Mouse (Mus musculus) cerebellum, adult 9-10 months (tissue): ENCODE results near the gene Tmem88b.
"Not testable (repeated sequence)": the region's sequence is repeated elsewhere in the genome, so short reads cannot be mapped to it uniquely, and the experiment has no call there.

Experiments used
- DNase-seq: peaks from one replicate; pipeline ENCODE4 v3.0.0; 2022

Gene Tmem88b

DNA sequence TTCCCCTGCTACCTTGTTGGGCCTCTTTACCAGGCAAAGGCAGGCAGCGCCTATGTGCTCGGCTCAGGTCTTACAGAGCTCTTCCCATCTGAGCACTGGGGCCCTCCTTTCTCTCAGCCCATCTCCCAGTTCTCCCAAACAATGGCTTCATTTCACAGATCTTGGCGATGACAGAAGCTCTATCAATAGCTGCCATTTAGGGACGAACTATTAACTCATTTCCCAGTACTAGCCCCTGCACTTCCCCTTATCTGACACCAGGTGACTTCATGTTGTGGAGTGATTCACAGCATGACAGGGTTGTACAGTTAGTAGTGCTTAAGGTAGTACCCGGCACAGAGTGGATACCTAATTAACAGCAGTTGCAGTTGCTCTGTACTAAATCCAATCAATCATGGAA lies at the start of gene Tmem88b:
Gene Tmem88b (minus strand): TSS at position 56 of the 400 bp plus-strand sequence.
- no peak for DNase-seq

- DNase-seq: peak; percentile 77
These were observed 48.2 kb upstream of the Tmem88b start for GRCm38 (mm10) chr4:155833836-155834235.

GRCm38 (mm10) chr4:155833234-155833633 lies 47.6 kb upstream of the Tmem88b start:
- DNase-seq: no peak

DNA sequence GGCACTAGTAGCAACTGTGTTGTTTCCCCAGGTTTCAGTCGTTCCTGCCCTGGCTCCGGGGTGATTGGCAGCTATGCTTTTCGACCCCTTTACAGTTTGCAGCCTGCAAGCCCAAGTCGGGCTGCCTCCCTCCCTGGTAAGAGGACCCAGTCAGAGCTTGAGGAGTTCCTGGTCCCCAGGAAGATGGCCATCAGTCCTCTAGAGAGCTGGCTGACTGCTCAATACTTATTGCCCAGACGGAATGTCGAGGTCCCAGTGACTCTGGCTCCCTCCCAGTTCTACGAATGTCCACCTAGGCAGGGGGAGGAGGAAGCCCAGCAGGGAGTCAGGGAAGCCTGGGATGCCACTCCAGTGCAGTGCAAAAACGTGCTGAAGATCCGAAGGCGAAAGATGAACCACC lies 46.6 kb upstream of the Tmem88b start:
- no peak for DNase-seq

DNA sequence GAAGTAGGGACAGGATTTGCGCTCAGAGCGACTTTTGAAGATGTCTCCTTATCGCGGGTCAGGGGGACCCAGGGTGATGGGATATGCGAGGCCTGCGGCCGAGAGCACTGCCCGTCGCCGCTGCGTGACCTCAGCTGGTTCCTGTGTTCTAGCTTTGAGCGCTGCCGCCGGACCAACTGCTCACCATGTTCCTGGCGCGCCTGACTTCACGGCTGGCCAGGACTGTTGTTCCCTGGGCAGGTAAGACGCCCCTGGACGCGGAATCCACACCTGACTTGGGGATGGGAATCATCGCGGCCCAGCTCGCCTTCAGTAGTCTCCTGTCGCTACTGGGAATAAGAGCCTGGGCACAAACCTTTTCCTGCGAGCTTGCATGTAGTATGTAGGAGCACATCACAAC lies 46.2 kb upstream of the Tmem88b start:
- DNase-seq: no peak

DNA sequence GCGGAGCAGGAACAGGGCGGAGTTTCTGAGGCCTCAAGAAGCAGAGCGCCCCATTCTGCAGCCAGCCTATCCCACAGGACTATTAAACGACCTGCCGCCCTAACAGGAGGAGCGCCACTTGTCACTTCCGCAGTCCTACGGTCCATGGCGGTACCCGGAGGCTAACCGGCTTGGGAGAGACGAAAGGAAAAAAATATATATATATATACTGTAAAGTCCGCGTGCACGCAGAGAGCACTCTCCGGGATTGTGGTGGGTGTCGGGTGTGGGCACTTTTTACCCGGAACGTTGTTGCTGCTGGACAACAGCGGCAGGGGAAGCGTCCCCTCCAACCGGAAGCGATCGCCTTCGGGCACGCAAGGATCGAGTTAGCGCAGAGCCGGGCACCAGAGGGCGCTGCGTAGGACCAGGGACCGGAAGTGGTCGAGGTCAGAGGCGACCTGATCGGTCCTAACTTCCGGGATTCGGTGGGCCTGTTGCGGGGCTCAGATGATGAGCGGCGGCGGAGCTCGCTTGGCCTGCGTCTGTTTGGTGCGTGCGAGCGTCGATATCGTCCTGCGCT lies 45.6 kb upstream of the Tmem88b start, which contains the start of gene Aurkaip1:
Gene Aurkaip1 (plus strand): TSS at position 68 of the 562 bp plus-strand sequence.
- peak; percentile 95 for DNase-seq

GRCm38 (mm10) chr4:155830596-155830995 lies 44.9 kb upstream of the Tmem88b start:
- no peak for DNase-seq

DNA sequence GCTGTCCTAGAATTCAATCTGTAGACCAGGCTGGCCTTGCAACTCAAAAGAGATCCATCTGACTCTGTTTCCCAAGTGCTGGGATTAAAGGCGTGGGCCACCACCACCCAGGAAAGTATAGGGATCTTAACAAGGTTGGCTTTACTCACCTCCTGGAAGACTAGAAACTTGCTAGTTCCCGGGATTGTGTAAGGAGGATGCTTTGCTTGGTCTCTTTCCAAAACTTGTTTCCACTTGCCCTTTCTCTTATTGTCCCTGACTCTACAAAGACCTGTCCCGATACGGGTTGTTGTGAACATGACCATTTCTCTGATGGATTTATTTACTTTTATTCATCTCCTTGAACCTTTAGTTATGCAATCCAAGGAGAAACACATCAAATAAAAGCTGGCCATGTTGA lies 44.2 kb upstream of the Tmem88b start:
- no peak for DNase-seq

DNA sequence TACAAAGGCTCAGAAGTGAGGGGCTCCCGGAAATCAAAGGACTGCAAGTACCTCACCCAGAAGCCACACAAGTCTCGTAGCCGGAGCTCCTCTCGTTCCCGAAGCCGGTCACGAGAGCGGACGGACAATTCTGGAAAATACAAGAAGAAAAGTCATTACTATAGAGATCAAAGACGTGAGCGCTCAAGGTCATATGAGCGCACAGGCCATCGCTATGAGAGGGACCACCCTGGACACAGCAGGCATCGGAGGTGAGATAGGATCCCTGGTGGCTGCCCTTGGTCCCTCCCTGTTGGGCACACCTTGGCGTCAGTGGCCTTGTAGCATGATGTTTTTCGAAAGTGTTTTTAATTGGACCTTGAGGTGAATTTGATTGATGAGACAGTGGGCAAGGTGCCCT lies 37.8 kb upstream of the Tmem88b start:
- no peak for DNase-seq

DNA sequence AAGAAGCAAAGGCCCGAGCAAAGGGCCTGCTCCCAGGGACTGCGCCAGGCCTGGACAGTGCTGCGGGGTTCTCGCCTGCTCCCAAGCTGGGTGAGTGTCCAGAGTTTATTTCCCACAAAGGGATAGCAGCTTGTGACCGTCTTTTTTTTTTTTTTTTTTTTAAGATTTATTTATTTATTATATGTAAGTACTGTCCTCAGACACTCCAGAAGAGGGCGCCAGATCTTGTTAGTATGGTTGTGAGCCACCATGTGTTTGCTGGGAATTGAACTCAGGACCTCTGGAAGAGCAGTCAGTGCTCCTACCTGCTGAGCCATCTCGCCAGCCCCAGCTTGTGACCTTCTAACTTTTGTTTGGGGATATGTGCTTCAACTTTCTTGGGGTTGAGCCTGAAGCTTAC lies 35.4 kb upstream of the Tmem88b start:
- no peak for DNase-seq

GRCm38 (mm10) chr4:155817533-155817932 lies 31.9 kb upstream of the Tmem88b start:
- DNase-seq: no peak

DNA sequence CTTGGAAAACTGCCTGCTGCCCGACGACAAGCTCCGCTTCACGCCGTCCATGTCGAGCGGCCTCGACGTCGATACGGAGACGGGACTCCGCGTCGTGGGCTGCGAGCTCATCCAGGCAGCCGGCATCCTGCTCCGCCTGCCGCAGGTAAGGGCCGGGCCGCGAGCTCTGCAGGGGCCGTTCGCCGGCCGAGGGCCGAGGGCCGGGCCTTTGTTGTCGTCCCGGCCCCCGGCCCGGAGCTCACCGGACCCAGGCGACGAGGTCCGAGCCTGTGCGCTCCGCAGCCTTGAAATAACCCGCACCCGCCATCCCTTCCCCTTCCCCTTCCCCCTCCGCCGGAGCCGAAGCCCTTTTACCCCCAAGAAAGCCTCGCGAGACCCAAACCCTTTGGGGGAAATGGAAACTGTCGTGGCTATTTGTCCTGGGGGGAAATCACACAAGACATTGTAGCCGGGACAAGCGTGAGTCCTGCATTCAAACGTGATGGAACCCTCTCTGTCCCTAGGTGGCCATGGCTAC lies 27.0 kb upstream of the Tmem88b start:
- DNase-seq: no peak

- peak; percentile 90 for DNase-seq
These were observed 26.4 kb upstream of the Tmem88b start, which contains the start of gene Ccnl2 for GRCm38 (mm10) chr4:155811929-155812664. Gene Ccnl2 (plus strand): TSS chr4:155812489.

DNA sequence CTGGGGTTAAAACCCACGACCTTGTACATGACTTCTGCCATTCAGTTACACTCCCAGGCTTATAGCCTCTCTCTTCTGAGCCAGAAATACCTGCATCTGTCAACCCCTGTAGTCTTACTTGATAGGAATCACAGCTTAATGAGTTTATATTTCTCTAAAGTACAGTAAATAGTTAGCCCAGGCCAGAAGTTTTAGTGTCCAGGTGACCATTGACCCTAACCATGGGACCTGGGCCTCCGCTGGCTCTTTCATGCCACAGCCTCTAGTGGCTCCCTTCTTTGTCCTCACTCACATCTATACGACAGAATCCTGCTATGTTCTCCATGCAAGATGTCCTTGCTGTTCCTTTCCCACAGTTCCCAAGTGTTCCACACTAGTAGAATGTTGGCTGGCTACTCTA lies 22.2 kb upstream of the Tmem88b start:
- DNase-seq: no peak

DNA sequence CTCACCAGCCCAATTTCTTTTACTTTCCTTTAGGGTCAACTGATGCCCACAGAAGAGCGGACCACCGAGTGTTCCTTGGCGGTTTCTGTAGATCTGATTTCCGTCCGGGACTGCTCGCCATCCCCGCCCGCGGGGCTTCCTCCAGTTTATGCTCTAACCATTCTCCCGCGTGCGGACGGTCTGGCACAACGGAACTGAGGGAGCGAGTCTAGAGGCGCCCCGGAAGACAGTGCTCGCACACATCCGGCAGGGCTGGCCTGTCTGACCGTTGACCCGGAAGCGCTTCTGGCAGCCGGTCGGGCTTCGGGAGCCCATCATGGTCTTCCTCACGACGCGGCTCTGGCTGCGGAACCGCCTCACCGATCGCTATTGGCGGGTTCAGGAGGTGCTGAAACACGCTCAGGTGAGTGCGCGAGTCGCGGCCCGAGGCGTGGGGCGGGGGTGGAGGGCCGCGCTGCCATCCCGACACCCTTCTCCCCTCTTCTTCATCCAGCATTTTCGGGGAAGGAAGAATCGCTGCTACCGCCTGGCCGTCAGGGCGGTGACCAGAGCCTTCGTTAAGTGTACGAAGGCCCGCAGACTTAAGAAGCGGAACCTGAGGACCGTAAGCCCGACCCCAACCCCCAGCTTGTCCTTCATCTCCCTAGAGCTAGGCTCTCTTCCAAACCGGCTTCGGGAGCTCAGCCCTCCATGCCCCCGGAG lies 17.8 kb upstream of the Tmem88b start:
- peak; percentile 94 for DNase-seq

GRCm38 (mm10) chr4:155802741-155803339 lies 17.2 kb upstream of the Tmem88b start, which contains the start of gene Mrpl20:
Gene Mrpl20 (plus strand): TSS chr4:155802878.
- no peak for DNase-seq

GRCm38 (mm10) chr4:155802075-155802474 lies 16.4 kb upstream of the Tmem88b start:
- no peak for DNase-seq

DNA sequence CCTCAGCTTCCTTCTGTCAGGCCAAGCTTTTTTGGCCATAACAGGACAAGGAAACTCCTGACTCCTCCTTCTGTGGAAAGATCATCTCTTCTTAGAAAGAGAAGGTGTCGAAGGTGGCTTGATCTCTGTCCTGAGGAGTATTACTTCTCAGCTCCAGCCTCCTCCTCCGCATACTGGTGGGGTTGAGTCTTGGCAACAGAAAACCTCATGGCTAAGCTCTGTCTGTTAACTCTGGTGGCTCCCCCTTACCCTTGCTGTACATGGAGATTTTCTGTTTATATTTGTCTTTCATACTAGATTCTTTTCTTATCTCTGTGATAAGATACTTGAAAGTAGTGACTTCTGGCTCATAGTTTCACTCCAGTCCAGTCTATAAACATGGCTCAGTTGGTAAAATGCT lies 8.1 kb upstream of the Tmem88b start:
- DNase-seq: no peak

DNA sequence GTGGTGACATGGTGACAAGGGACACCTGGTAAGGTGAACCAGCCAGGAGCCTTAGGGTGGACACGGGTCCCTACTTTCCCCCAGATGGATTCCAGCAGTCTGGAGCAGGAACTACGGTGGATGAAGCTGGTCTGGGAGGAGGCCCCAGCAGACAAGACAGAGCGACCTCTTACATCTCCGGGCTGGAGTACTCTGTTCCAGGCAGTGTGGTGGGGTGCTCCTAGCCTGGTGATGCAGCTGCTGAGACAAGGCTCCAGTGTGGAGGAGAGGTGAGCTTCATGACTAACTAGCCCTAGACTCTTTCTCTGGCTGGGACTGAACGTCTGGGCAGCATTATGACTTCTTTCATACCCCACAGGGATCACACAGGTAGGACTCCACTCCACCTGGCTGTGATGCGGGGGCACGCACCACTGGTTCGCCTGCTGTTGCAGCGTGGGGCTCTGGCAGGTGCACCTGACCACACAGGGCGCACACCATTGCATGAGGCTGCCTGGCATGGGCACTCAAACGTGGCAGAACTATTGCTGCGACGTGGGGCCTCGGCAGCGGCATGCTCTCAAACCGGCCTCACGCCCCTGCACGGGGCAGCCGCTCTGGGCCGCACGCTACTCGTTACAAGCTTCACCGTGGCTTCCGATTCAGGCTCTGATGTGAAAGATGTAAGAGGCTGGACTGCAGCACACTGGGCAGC lies 5.7 kb upstream of the Tmem88b start:
- DNase-seq: no peak

DNA sequence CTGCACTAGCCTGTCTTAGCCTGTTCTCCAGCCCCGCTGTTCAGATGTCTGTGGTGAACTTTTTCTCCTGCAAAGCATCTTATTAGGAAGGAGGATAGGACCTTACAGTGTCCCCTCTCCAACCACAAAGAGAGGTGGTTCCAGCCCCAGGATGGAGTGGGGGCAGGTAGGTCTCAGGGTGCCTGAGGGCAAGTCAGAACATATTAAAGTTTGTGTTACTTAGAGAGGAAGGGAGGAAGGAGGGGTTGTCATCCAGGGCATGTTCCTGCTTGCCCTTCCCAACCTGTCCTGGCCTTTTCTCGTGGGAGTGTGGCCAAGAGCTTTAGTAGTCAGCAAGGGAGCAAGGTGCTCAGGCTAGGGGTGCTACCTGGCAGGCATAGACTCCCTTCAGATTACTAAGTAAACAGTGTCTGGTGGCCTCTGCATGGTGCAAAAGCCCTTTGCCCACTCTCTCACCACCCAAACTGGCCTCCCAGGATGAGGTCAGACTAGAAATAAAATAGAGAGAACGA lies 5.0 kb upstream of the Tmem88b start:
- DNase-seq: no peak

- no peak for DNase-seq
These were observed 4.4 kb upstream of the Tmem88b start, which contains the start of gene Ankrd65 for GRCm38 (mm10) chr4:155790021-155790489. Gene Ankrd65 (plus strand): TSS chr4:155790439.

DNA sequence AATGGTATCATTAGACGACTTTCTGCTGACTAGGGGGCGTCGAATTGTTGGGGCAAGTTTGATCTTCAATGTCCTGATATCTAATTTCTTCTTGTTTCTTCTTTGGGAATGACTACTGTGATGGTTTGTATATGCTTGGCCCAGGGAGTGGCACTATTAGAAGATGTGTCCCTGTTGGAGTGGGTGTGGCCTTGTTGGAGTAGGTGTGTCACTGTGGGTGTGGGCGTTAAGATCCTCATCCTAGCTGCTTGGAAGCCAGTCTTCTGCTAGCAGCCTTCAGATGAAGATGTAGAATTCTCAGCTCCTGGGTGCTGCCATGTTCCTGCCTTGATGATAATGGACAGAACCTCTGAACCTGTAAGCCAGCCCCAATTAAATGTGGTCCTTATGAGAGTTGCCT lies 3.2 kb upstream of the Tmem88b start:
- not testable (repeated sequence) for DNase-seq
